Mouse (Mus musculus) gonadal fat pad, adult 2 months (tissue): Measurements from ENCODE around the gene Tspan11. TPM values are rescaled to one million over a fixed set of nuclear protein-coding genes. Genes with fewer than 3 reads are reported as not detected.

Source experiments
- DNase-seq: peaks from one replicate; pipeline ENCODE4 v3.0.0-alpha.2; 2012; ENCODE audit warnings: low read depth
- polyA plus RNA-seq: library from polyadenylated mRNA; depleted of rRNA; stranded (reverse); fragments of >200 nt; gene quantifications from 2 replicates; pipeline ENCODE4 v1.2.3, GENCODE M21; 2012

The Tspan11 gene
- polyA plus RNA-seq, 1 experiment: 5.0 TPM

GRCm38 (mm10) chr6:127933841-127934240, 46.5 kb downstream of the Tspan11 start:
- DNase-seq: no peak

- DNase-seq: no peak
These were observed 47.7 kb downstream of the Tspan11 start for GRCm38 (mm10) chr6:127935105-127935504.

- DNase-seq: no peak
These were observed 55.0 kb downstream of the Tspan11 start for GRCm38 (mm10) chr6:127942421-127942820.

GRCm38 (mm10) chr6:127945725-127946124, 58.3 kb downstream of the Tspan11 start:
- peak; percentile 16 for DNase-seq

- DNase-seq: no peak
These were observed 61.3 kb downstream of the Tspan11 start for GRCm38 (mm10) chr6:127948656-127949055.

- no peak for DNase-seq
These were observed 62.5 kb downstream of the Tspan11 start for GRCm38 (mm10) chr6:127949885-127950284.

- no peak for DNase-seq
These were observed 65.7 kb downstream of the Tspan11 start for GRCm38 (mm10) chr6:127953071-127953470.

GRCm38 (mm10) chr6:127956172-127956571, 68.8 kb downstream of the Tspan11 start:
- no peak for DNase-seq

- DNase-seq: no peak
These were observed 72.8 kb downstream of the Tspan11 start for GRCm38 (mm10) chr6:127960203-127960602.

- no peak for DNase-seq
These were observed 78.1 kb downstream of the Tspan11 start for GRCm38 (mm10) chr6:127965497-127965896.

- DNase-seq: no peak
These were observed 82.3 kb downstream of the Tspan11 start for GRCm38 (mm10) chr6:127969709-127970108.

- DNase-seq: no peak
These were observed 82.7 kb downstream of the Tspan11 start for GRCm38 (mm10) chr6:127970120-127970519.

GRCm38 (mm10) chr6:127970848-127971247, 83.5 kb downstream of the Tspan11 start:
- DNase-seq: no peak

GRCm38 (mm10) chr6:127971931-127972330, 84.5 kb downstream of the Tspan11 start:
- no peak for DNase-seq

- no peak for DNase-seq
These were observed 86.2 kb downstream of the Tspan11 start for GRCm38 (mm10) chr6:127973553-127973952.

- no peak for DNase-seq
These were observed 86.6 kb downstream of the Tspan11 start for GRCm38 (mm10) chr6:127974000-127974399.

- no peak for DNase-seq
These were observed 89.3 kb downstream of the Tspan11 start for GRCm38 (mm10) chr6:127976695-127977094.

- DNase-seq: no peak
These were observed 91.6 kb downstream of the Tspan11 start for GRCm38 (mm10) chr6:127978941-127979340.

- no peak for DNase-seq
These were observed 92.4 kb downstream of the Tspan11 start for GRCm38 (mm10) chr6:127979831-127980230.

- DNase-seq: no peak
These were observed 93.1 kb downstream of the Tspan11 start for GRCm38 (mm10) chr6:127980381-127981045.

GRCm38 (mm10) chr6:127981176-127981575, 93.8 kb downstream of the Tspan11 start:
- DNase-seq: no peak

GRCm38 (mm10) chr6:127986357-127986756, 99.0 kb downstream of the Tspan11 start:
- DNase-seq: no peak

GRCm38 (mm10) chr6:127987374-127987773, 100.0 kb downstream of the Tspan11 start:
- DNase-seq: no peak

GRCm38 (mm10) chr6:127988944-127989494, 101.6 kb downstream of the Tspan11 start:
- DNase-seq: no peak
